Mouse (Mus musculus) heart, postnatal 36 days (tissue): ENCODE measurements at regions not wholly inside any gene's neighbourhood (a gene's known extent, or its start where the extent isn't known, plus 50 kb on each side); places are given as distances from the start of the nearest gene placed in this dataset.
A peak's percentile ranks its signal among the peaks of the same experiment; 100 is the strongest.

ENCODE experiments used
- DNase-seq, 2 experiments: peaks; one replicate each; pipeline ENCODE4 v3.0.0; 2021 to 2022
- intact Hi-C: fragments of 180-260 bp; cut with DNase I; formaldehyde crosslinking; loops from one replicate; pipeline ENCODE4 v1.15.1; 2025

GRCm38 (mm10) chr3:34264811-34265210 is 183.7 kb upstream of the Dnajc19 start:
- DNase-seq = no peak
- intact Hi-C loops = no loop called here

GRCm38 (mm10) chr3:34252730-34253337 is 171.7 kb upstream of the Dnajc19 start:
- intact Hi-C loops = no loop called here
- no peak for DNase-seq

- intact Hi-C loops = no loop called here
Observed at GRCm38 (mm10) chr3:34242126-34242525, 161.0 kb upstream of the Dnajc19 start.

GRCm38 (mm10) chr3:34239978-34240377 is 158.9 kb upstream of the Dnajc19 start:
- intact Hi-C loops = loop anchor here (10.0 kb wide), 1 partner anchor 865 kb away; no protein-coding TSS in a partner anchor
- DNase-seq = no peak

More at GRCm38 (mm10) chr3:34242126-34242525, 161.0 kb upstream of the Dnajc19 start:
- no peak for DNase-seq

- DNase-seq = no peak
- intact Hi-C loops = loop anchor here (5.0 to 10.0 kb wide), 3 partner anchors 403 to 1248 kb away; no protein-coding TSS in a partner anchor
Observed at GRCm38 (mm10) chr3:34234391-34234790, 153.3 kb upstream of the Dnajc19 start.

GRCm38 (mm10) chr3:34232329-34233250 is 151.5 kb upstream of the Dnajc19 start:
- intact Hi-C loops = loop anchor here (5.0 to 10.0 kb wide), 3 partner anchors 405 to 1250 kb away; no protein-coding TSS in a partner anchor
- no peak for DNase-seq

- no peak for DNase-seq
Observed at GRCm38 (mm10) chr3:34231593-34232328, 150.6 kb upstream of the Dnajc19 start.

GRCm38 (mm10) chr3:34222291-34222690 is 141.2 kb upstream of the Dnajc19 start:
- intact Hi-C loops = no loop called here
- no peak for DNase-seq

More at GRCm38 (mm10) chr3:34231593-34232328, 150.6 kb upstream of the Dnajc19 start:
- intact Hi-C loops = loop anchor here (5.0 to 10.0 kb wide), 3 partner anchors 406 to 1251 kb away; no protein-coding TSS in a partner anchor

- no peak for DNase-seq
- intact Hi-C loops = no loop called here
Observed at GRCm38 (mm10) chr3:34219741-34220310, 138.7 kb upstream of the Dnajc19 start.

- no peak for DNase-seq
- intact Hi-C loops = no loop called here
Observed at GRCm38 (mm10) chr3:34219096-34219495, 138.0 kb upstream of the Dnajc19 start.

- intact Hi-C loops = no loop called here
Observed at GRCm38 (mm10) chr3:34217911-34218310, 136.8 kb upstream of the Dnajc19 start.

GRCm38 (mm10) chr3:34214233-34214632 is 133.1 kb upstream of the Dnajc19 start:
- intact Hi-C loops = no loop called here
- DNase-seq = no peak

More at GRCm38 (mm10) chr3:34217911-34218310, 136.8 kb upstream of the Dnajc19 start:
- no peak for DNase-seq

GRCm38 (mm10) chr3:34206454-34206853 is 125.3 kb upstream of the Dnajc19 start:
- DNase-seq = no peak
- intact Hi-C loops = no loop called here

GRCm38 (mm10) chr3:34198228-34198627 is 117.1 kb upstream of the Dnajc19 start:
- intact Hi-C loops = loop anchor here (1.0 to 10.0 kb wide), 2 partner anchors 242 to 373 kb away; no protein-coding TSS in a partner anchor
- peak; percentile 10 to 21 for DNase-seq

- intact Hi-C loops = loop anchor here (10.0 kb wide), 1 partner anchor 372 kb away; no protein-coding TSS in a partner anchor
- DNase-seq = no peak
Observed at GRCm38 (mm10) chr3:34197163-34197455, 116.0 kb upstream of the Dnajc19 start.

- no peak for DNase-seq
- intact Hi-C loops = loop anchor here (10.0 kb wide), 1 partner anchor 372 kb away; no protein-coding TSS in a partner anchor
Observed at GRCm38 (mm10) chr3:34196451-34197162, 115.5 kb upstream of the Dnajc19 start.

GRCm38 (mm10) chr3:34195729-34196450 is 114.8 kb upstream of the Dnajc19 start:
- DNase-seq = no peak
- intact Hi-C loops = loop anchor here (10.0 kb wide), 1 partner anchor 371 kb away; no protein-coding TSS in a partner anchor

GRCm38 (mm10) chr3:34173416-34174097 is 92.4 kb upstream of the Dnajc19 start:
- DNase-seq = no peak
- intact Hi-C loops = no loop called here
